Mouse (Mus musculus): ENCODE results near the gene Cd247.

Gene Cd247

DNA sequence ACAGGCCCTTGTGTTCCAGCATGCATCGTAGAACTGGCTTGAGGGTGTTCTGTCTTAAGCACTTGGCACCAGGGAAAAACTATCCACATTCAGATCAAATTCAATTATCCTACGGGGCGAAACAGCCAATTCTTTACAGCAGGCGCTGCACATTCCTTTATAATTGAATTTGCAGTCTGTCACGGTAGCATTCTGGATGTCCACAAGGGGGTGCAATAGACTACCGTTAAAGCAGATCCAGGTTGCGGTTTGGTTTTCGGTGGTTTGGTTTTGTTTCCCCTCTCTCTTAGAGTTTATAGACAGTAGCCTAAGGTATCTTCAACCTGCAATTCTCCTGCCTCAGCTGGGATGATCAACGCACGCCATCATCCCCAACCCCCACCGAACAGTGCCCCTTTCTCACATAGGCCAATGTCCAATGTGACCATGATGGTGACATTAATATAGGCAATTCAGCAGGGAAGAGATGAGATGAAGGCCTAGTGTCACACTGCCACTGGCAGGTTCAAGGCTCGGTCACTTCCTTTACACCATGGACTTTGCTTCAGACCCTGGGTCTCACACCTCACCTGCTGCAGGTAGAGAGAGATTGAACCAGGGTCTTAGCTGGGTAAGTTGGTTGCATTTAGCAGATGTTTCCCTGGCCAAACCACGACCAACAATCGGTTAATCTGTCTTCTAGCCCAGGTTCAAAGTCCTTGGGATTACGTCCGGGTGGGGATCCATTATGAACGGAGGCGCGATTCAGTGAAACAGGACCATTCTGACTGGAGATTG lies 12.8 kb upstream of the Cd247 start:
- peak; percentile 88 for DNase-seq (ENCODE audit: low read depth)

DNA sequence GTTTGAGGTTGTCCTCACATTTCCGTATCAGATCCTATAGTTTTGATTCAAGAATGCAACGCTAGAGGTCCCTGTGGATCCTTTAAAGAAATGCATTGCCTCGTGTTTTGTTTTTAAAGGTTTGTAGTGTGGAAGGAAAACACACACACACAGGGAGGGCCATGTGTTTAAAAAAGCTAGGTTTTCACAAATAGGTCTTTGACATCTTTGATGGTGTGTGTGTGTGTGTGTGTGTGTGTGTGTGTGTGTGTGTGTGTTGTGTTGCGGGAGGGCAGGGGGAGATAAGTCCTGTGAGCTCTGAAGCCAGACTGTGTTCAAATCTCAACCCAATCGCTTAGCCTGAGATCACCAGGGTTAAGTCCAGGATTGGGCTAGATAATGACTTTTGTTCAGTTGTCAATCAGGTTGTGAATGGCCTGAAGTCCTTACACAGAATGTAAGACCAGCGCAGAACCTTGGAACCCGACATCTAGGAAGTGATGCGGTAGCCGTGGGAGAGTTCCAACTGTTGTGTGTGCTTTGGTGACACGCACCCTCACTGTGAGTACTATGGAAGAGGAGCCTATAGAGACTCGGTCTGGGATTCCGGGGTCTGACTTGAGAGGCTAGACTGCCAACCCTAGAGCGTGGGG lies 8.4 kb upstream of the Cd247 start:
- DNase-seq (ENCODE audit: low read depth), result peak; percentile 86

GRCm38 (mm10) chr1:165780586-165781111 lies 7.8 kb upstream of the Cd247 start:
- DNase-seq (ENCODE audit: low read depth), result peak; percentile 80

- DNase-seq (ENCODE audit: low read depth), result no peak
Measured at GRCm38 (mm10) chr1:165781426-165781825, 7.1 kb upstream of the Cd247 start.

DNA sequence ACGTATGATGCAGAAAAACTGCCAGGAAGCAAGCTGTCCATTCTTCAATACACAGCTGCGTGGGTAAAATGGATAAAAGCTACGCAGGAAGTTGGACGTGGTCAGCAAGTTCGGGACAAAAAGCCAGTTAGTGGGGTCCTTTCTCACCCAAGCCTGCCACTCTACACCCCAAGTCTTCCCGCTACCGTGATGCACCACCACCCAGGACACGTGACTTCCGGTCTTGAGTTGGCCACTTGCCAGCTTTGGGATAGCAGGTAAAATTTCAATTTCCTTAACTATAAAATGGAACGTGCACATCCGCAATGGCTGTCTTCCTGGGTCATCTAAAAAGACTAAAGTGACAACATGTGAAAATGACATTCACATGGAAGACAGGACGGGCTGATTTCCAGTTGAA lies 6.6 kb upstream of the Cd247 start:
- DNase-seq (ENCODE audit: low read depth), result no peak

DNA sequence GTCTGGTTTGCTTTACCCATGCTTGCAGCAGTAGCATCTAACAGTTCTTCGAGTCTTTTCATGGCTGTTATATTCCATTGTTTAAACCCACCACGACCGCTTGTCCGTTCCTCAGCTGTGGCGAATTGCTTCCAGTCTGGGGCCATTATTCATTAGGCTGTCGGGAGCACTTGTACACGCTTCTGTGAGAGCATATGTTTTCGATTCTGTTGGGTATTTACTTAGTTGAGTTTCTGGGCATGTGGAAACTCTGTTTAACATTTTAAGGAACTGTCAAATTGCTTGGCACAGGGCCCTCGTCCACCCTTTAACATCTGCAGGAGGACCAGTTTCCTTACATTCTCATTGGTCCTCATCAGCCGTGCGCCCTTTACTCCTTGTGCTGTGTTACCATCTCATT lies 2.2 kb upstream of the Cd247 start:
- no peak for DNase-seq (ENCODE audit: low read depth)

DNA sequence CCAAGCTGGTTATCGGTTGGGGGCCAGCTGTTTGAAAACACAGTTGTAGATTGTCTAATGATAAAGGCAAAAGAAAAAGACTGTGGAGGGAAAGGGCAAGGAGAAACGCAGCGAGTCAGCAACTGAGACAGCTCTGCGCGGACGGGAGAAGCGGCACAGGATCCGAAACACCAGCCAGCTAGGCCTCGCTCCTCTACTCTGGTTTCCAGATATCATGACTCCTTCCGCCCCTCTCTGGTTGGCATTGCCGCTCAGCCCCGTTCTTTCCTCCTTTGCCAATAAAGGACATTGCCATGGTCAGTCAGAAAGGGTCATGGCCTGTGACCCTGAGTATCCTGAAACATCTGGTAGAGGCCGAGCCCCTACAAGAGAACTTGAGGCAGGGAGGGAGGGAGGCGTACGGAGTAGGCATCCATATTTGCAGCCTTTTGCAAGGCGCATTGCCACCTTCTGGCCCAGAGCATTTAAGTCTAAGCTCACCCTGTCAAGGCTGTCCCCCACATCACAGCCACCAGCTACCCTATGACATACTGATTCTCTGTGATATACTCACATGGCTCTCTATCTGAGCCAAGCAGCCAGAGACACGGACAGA lies 682 bp downstream of the Cd247 start:
- DNase-seq (ENCODE audit: low read depth), result peak; percentile 70

GRCm38 (mm10) chr1:165789963-165790362 lies 1.5 kb downstream of the Cd247 start:
- peak; percentile 61 for DNase-seq (ENCODE audit: low read depth)

DNA sequence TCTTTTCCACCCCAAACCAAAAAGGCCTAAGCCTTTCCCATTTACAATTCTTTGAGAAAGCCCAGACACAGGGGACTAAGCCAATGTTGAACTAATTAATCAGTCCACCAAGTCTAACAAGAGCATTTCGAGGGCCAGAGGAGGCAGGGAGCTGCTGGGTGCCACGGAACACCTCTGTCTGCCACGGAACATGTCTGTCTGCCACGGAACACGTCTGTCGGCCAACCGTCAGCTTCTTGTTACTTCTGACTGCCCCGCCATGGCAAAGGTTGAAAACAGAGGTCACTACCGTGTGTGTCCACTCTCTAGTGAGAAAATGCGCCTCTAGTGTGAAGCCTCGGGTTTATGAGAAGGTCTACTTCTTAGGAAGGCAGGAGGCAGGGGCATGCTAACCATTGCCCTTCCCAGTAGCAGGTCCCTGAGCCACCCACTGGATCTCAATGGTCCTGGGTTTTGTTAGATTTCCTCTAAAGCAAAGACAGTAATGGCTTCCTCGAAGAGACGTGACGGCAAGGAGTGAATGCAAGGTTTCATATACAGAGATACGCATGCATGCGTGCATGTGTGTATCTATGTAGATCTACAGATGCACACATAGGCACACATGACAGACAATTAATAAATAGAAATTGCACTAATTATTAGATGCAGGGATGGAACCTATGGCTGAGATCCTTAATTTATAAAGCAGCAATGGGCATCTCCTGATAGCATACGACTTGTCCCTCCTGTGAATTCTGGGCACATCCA lies 2.2 kb downstream of the Cd247 start:
- peak; percentile 55 for DNase-seq (ENCODE audit: low read depth)

DNA sequence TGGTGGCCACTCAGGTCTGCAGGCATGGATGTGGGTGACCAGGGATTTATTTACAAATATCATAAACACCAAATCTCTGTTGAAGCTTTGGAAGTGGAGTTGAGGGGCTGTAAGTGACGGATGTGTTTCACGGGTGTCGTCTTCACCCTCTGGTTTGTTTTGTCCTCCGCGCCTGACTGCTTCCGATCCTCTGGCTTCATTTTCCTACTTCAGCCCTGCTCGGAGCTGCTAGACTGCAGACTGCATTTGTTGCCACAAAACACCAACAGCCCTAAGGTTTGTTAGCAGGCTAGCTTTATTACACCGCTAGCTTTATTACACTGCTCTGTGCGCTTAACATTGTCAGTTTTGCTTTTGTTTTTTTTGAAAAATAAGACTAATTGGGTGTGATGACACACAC lies 2.9 kb downstream of the Cd247 start:
- peak; percentile 65 for DNase-seq (ENCODE audit: low read depth)

GRCm38 (mm10) chr1:165801709-165802310 lies 13.3 kb downstream of the Cd247 start:
- no peak for DNase-seq (ENCODE audit: low read depth)

DNA sequence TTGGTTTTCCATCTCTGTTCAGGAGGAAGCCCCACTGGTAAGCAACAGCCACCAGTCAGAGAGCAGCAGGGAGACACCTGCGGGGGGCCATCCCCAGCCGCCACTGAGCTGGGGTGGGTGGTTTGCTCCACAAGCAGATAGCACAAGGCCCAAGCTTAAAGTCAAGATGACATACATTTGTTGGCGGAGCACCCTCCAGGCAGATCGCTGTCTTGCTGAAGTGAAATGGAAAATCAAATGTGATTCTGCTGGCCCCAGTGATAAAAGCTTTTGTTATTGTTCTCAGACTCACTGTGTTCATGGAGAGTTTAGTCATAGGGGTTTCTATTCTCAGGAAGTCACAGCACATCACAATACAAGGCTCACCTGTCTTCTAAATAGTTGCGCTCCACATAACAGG lies 14.6 kb downstream of the Cd247 start:
- DNase-seq (ENCODE audit: low read depth), result peak; percentile 79

DNA sequence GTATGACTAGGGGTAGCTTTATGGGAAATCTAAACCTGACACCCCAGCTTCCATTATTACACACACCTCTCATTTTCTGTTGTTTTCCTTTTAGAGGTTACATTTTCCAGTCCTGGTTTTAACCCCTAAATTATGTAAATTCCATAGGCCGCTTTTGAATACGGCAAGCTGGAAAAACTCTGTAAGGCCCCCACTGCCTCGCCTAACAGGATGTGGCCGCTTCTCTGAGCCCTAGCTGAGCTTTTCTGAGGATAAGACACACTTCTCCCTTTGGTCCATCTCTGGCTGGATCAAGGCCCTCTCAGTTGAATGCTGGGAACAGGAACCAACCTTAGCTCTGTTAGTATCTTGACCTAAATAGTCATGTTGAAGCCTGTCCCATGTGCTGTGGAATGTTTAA lies 15.7 kb downstream of the Cd247 start:
- no peak for DNase-seq (ENCODE audit: low read depth)

- DNase-seq (ENCODE audit: low read depth), result no peak
Measured at GRCm38 (mm10) chr1:165810633-165811032, 22.2 kb downstream of the Cd247 start.

DNA sequence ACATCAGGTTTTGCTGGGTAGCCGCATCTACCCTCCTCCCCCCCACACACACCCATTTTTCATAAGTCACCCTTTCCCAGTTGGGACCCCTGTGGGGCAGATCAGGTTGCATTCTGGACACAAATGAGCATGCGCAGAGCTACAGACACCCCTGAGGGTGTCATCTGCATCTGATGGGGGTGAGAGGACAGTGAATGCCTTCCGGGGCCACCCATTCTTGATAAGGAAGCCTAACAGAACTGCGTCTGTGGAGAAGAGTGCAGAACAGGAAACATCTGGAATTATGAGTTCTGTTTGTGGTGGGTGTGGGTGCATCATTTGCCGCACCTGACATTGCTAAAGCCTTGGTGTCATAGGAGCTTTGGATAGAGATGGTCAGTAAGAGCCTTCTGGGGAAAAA lies 22.7 kb downstream of the Cd247 start:
- no peak for DNase-seq (ENCODE audit: low read depth)

DNA sequence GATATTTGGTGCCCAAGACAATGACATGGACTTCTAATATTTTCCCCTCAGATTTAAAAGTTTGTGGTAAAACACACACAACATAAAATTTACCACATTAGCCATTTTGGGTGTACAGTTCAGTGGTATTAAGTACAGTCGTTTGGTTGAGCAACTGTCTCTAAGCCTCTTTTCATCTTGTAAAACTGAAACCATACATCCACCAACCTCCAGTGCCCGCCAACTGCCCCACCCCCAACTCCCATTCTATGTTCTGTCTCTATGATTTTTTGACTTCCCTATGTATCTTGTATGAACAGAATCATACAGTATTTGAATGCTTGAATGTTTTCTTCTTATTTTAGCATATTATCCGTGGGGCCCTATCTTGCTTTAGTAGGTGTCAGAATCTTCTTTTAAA lies 24.3 kb downstream of the Cd247 start:
- peak; percentile 74 for DNase-seq (ENCODE audit: low read depth)

DNA sequence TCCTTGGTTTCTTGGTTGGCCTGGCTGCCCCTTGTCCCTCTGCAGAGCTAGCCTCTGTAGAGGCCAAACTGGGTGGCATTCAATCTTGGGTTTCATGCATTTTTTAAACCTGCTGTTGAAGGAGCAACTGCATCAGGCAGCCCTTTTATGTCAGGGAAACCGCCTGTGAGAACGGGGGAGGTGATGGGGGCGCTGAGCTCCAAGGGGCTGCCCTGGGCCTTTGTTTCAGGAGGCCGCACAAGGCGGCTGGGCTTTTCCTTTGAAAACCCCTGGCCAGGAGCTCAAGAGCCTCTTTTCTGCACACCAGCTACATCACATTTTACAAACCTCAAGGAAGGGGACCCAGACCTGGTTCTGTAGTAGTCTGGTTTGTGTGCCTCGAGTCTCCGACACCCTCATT lies 25.6 kb downstream of the Cd247 start:
- no peak for DNase-seq (ENCODE audit: low read depth)

DNA sequence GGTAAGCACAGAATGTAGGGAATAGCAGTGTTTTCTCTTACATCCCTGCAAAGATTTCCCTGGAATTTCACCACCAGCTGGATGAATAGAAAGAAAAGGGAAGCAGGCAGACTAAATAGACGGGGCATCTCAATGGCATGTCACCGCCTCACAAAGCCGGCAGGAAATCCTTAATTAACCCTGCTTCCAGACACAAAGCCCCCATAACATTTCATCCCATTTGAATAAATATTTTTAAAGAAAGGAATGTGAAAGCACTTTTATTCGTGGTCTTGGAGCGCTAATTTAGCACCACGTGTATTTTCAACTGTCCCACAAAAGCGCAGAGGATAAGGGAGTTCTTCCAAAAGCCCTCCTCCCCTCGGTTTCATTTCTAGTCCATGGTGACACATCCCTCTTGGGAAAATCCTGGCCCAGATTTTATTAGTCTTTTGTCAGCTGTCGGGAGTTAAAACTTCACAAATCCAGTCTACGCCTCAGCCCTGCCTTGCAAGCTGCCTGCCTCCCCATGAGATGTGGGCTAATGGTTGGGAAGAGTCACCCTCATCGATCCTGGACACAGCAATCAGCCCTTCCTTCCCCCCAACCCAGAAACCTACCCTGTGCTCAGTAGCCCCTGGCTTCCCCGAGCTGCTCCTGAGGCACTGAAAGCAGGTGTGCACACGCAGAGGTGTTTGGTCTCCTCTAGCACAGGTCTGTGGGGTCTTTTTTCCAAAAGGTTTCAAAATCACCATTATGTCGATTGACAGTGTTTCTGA lies 26.2 kb downstream of the Cd247 start:
- no peak for DNase-seq (ENCODE audit: low read depth)

GRCm38 (mm10) chr1:165816391-165816790 lies 27.9 kb downstream of the Cd247 start:
- DNase-seq (ENCODE audit: low read depth), result peak; percentile 73

DNA sequence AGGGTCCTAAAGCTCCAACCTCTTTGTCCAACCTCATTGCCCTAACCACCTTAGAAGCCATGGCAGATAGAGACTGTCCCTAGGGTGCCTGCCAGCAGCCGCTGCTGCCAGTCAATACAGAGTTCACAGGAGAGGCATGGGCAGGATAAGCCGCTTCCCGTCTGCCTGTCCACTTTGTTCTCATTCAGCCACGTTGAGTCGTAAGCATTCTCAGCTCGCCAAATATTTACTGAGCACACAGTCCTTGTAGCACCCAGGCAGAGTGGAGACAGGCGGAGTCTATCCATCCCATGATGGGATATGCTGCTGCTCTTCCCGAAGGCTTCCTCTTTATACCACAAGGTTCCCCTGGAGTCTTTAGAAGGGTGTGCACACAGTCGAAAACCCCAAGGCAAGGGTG lies 28.8 kb downstream of the Cd247 start:
- no peak for DNase-seq (ENCODE audit: low read depth)

DNA sequence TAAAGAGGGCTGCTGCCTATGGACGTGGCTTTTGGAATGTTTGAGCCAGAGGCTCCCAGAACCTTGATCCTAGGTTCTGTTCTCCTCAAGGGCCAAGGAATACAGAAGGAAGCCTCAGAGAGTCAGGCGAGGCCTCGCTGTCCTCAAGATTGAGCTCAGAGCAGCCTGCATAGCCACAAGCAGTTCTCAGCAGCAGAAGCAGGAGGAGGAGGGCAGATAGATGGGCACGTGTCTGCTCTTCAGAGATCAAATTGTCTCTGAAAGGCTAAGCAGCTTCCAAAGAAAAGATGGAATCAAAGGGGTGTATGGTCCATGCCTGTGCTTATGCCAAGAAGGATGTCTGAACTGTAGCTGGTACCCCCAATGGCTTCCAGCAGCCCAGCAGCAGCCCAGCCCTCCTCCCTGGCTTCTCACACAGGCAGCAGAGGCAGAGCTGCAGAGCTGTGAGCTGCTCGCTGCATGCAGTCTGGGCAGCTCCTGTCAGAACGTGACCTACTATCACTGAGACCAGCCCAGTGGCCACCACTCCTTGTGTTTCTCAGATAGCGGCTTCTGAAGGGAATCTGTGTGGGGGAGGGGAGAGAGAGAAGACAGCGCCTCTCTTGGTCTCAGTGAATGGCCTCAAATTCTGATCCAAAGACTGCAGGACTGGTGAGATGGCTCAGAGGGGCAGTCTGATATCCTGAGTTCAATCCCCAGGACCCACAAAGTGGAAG lies 29.8 kb downstream of the Cd247 start:
- DNase-seq (ENCODE audit: low read depth), result no peak
